Mouse (Mus musculus) naive thymus-derived CD4-positive, alpha-beta T cell, adult 2 months (primary cell): ENCODE measurements around the gene Gm8660.
"Not testable (repeated sequence)": the region's sequence is repeated elsewhere in the genome, so short reads cannot be mapped to it uniquely, and the experiment has no call there.

Experiments
- DNase-seq: peaks from one replicate; pipeline ENCODE4 v3.0.0-alpha.2; 2011; ENCODE audit warnings: low read depth

Gene Gm8660

GRCm38 (mm10) chr7:22370939-22371338 lies at the start of gene Gm8660:
Gm8660 (minus strand) TSS chr7:22371039.
- not testable (repeated sequence) for DNase-seq

GRCm38 (mm10) chr7:22413283-22413682 lies 42.4 kb upstream of the Gm8660 start, which contains the start of gene Vmn1r148:
Vmn1r148 (plus strand) TSS chr7:22413583.
- DNase-seq = not testable (repeated sequence)

- not testable (repeated sequence) for DNase-seq
These were observed 41.2 kb downstream of the Gm8660 start, which contains the start of gene Gm4187 for GRCm38 (mm10) chr7:22329617-22330016. Gm4187 (minus strand) TSS chr7:22329717.
